Mouse (Mus musculus): Measurements from ENCODE around the gene Atad3a. TPM values are rescaled to one million over a fixed set of nuclear protein-coding genes. Genes with fewer than 3 reads are reported as not detected.

Atad3a gene
- total and polyA plus RNA-seq, 3 experiments: 220 to 232 TPM; not detected in 1

GRCm38 (mm10) chr4:155791240-155791933 is 30.5 kb upstream of the Atad3a start:
- Histone ChIP-seq H3K4me1 (ENCODE audit: control insufficient read depth in 1 of 2, insufficient read depth in 2 of 2, low read length in 2 of 2) (peaks cover 3 to 10% of the 10 kb centered on the region in 2 experiments; a peak in 3 of 4 replicates), H3K27me3 (ENCODE audit: control insufficient read depth in 1 of 2, insufficient read depth in 2 of 2, low read length in 2 of 2) (0 out of 4 replicates have a peak, but pooled peaks cover 0 to 4% of the 10 kb centered on the region in 2 experiments), H3K27ac (ENCODE audit: control insufficient read depth, low read depth, low read length) (no peak overlapping the region), H3K36me3 (ENCODE audit: control insufficient read depth in 1 of 2, insufficient read depth in 2 of 2, low read length in 2 of 2) (peaks cover 0 to 8% of the 10 kb centered on the region in 2 experiments; a peak in 2 of 4 replicates), H3K79me2 (ENCODE audit: control insufficient read depth, insufficient read depth, low read length, poor library complexity) (no peaks in the 10 kb centered on the region), H3K9me3 (replicated peaks; ENCODE audit: insufficient read depth, low read length) (no peaks in the 10 kb centered on the region), H3K9ac (ENCODE audit: control insufficient read depth, low read depth, low read length, poor library complexity, severe bottlenecking) (no peak overlapping the region), H3K4me3 (ENCODE audit: control insufficient read depth in 1 of 2, insufficient read depth in 1 of 2, low read depth in 2 of 2, low read length in 2 of 2) (no peak overlapping the region)
- no peak for TF ChIP-seq ELF1 (IDR thresholded peaks at IDR 0.05; ENCODE audit: low read depth, low read length)
- no peak for TF ChIP-seq JUND (IDR thresholded peaks at IDR 0.05; ENCODE audit: low read depth, low read length)
- no peak for TF ChIP-seq ZNF384 (IDR thresholded peaks at IDR 0.05; ENCODE audit: low read depth, low read length)
- TF ChIP-seq CTCF (IDR thresholded peaks at IDR 0.05 in 2 of 3, conservative IDR thresholded peaks at IDR 0.05 in 1 of 3; ENCODE audit: control insufficient read depth in 1 of 3, insufficient read depth in 1 of 3, low read depth in 2 of 3, low read length in 3 of 3, poor library complexity in 1 of 3, severe bottlenecking in 1 of 3): no peak
- no peak for TF ChIP-seq GATA1 (IDR thresholded peaks at IDR 0.05; ENCODE audit: low read depth, low read length)
- TF ChIP-seq ZC3H11A (IDR thresholded peaks at IDR 0.05; ENCODE audit: low read depth, low read length): no peak
- TF ChIP-seq MAZ (IDR thresholded peaks at IDR 0.05; ENCODE audit: low read depth, low read length): no peak
- no peak for TF ChIP-seq EP300 (IDR thresholded peaks at IDR 0.05; ENCODE audit: low read depth in 1 of 2, low read length in 2 of 2)
- no peak for TF ChIP-seq SIN3A (IDR thresholded peaks at IDR 0.05; ENCODE audit: low read length)
- TF ChIP-seq RCOR1 (IDR thresholded peaks at IDR 0.05; ENCODE audit: low read depth, low read length): no peak
- no peak for TF ChIP-seq USF2 (IDR thresholded peaks at IDR 0.05; ENCODE audit: borderline replicate concordance in 1 of 2, insufficient read depth in 1 of 2, low read depth in 1 of 2, low read length in 2 of 2)
- TF ChIP-seq TCF12 (IDR thresholded peaks at IDR 0.05; ENCODE audit: low read depth, low read length): no peak
- TF ChIP-seq MXI1 (IDR thresholded peaks at IDR 0.05; ENCODE audit: low read depth, low read length): no peak
- no peak for TF ChIP-seq NRF1 (IDR thresholded peaks at IDR 0.05; ENCODE audit: insufficient read depth, low read depth, low read length, poor library complexity, severe bottlenecking)
- no peak for TF ChIP-seq POLR2AphosphoS5 (IDR thresholded peaks at IDR 0.05; ENCODE audit: borderline replicate concordance, low read depth, low read length)
- TF ChIP-seq RAD21 (IDR thresholded peaks at IDR 0.05; ENCODE audit: low read depth, low read length): no peak
- no peak for DNase-seq (ENCODE audit: low read depth, low spot score)

GRCm38 (mm10) chr4:155790650-155791161 is 29.8 kb upstream of the Atad3a start:
- H3K79me2 ChIP-seq (ENCODE audit: control insufficient read depth, insufficient read depth, low read length, poor library complexity): no peaks in the 10 kb centered on the region
- TF ChIP-seq E2F4 (IDR thresholded peaks at IDR 0.05; ENCODE audit: borderline replicate concordance, low read depth, low read length): no peak
- no peak for TF ChIP-seq POLR2AphosphoS5 (IDR thresholded peaks at IDR 0.05; ENCODE audit: borderline replicate concordance, low read depth, low read length)
- TF ChIP-seq ELF1 (IDR thresholded peaks at IDR 0.05; ENCODE audit: low read depth, low read length): no peak
- TF ChIP-seq MEF2A (IDR thresholded peaks at IDR 0.05; ENCODE audit: extremely low read depth, insufficient replicate concordance, low read depth, low read length, poor library complexity, severe bottlenecking): no peak
- no peak for TF ChIP-seq USF1 (IDR thresholded peaks at IDR 0.05; ENCODE audit: low read depth, low read length)
- TF ChIP-seq MYC (IDR thresholded peaks at IDR 0.05; ENCODE audit: low read depth, low read length): no peak
- no peak for TF ChIP-seq TAL1 (IDR thresholded peaks at IDR 0.05; ENCODE audit: low read length)
- no peak overlapping the region for H3K27ac ChIP-seq (ENCODE audit: control insufficient read depth, low read depth, low read length)
- no peaks in the 10 kb centered on the region for H3K27me3 ChIP-seq (ENCODE audit: control insufficient read depth in 1 of 2, insufficient read depth in 2 of 2, low read length in 2 of 2)
- H3K36me3 ChIP-seq (ENCODE audit: control insufficient read depth in 1 of 2, insufficient read depth in 2 of 2, low read length in 2 of 2): peaks cover 0 to 11% of the 10 kb centered on the region in 2 experiments; a peak in 2 of 4 replicates
- no peak overlapping the region for H3K4me3 ChIP-seq (ENCODE audit: control insufficient read depth in 1 of 2, insufficient read depth in 1 of 2, low read depth in 2 of 2, low read length in 2 of 2)
- no peak overlapping the region for H3K9ac ChIP-seq (ENCODE audit: control insufficient read depth, low read depth, low read length, poor library complexity, severe bottlenecking)
- DNase-seq (ENCODE audit: low read depth, low spot score): no peak
- H3K9me3 ChIP-seq (replicated peaks; ENCODE audit: insufficient read depth, low read length): no peaks in the 10 kb centered on the region
- peaks cover 4 to 11% of the 10 kb centered on the region in 2 experiments; a peak in 3 of 4 replicates for H3K4me1 ChIP-seq (ENCODE audit: control insufficient read depth in 1 of 2, insufficient read depth in 2 of 2, low read length in 2 of 2)

Data from MEL (cell line).